Mouse (Mus musculus) frontal cortex, postnatal 14 days (tissue): ENCODE measurements around the gene Kcnh1.

Source experiments
- DNase-seq, 2 experiments: peaks; one replicate each; pipeline ENCODE4 v3.0.0; 2022; ENCODE audit warnings: low spot score in 2 of 2

Gene Kcnh1

DNA sequence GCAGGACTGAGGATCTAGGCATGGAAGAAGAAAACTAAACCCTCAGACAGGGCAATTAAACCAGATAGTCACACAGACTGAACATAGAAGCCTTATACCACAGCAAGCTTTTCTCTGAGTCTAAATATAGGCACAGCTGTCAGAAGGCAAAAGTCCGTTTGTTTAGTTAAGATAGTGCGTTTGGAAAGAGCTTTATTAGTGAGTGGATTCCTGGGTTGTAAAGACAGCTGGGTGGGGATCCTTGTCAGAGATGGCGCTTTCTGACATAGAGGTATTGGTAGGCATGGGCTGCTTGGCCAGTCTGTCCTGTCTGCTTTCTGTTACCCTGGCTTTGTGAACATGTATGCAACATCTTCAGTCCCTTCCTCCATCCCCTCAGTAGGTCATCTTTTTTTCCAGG lies 266.5 kb downstream of the Kcnh1 start:
- no peak for DNase-seq

DNA sequence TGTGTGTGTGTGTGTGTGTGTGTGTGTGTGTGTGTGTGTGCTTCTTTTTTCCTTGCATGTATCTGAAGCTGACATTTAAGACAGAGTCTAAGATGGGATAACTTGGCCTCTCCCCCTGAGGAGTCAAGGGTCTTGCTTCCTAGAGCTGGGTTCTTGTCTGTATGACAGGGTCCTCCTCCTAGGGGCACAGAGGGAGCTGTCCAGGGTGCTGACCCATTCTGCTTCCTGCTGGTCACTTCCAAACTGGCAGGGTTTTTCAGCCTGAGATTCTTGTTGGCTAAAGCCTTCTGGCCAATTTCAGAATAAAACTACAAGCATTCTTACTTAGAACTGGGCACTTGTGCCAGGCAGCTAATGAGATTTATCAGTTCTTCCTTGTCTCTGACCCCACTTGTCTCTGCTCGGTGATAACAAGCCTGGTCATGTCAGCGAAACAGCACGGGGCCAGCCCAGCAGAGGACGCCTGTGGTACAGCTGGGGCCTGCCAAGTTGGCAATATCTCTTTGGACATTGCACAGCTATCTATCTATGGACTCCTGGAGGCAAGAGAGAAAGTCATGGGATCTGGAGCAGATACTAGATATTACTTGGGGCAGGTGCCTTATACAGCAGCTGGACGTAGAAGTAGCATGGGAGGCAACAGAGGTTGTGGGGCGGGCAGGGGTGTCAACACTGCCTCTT lies 267.1 kb downstream of the Kcnh1 start:
- no peak for DNase-seq

DNA sequence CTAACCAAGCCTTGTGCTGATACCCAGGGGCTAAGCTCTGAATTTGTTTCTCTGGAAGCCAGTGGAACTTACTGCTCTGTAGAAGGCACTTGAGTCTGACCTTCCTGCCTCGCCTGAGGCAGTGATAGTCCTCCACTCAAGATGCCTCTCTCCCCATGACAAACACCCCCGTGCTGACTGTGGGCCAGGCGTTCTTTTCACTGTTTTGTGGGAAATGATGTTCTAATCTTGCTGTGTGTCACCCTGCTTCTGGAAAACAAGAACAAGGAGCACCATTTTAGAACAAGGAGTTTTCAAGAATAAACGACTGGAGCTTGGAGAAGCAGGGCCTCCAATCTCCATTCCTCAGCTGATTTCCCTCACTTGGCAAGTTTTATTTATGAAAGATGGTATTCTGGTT lies 273.2 kb downstream of the Kcnh1 start:
- no peak for DNase-seq

DNA sequence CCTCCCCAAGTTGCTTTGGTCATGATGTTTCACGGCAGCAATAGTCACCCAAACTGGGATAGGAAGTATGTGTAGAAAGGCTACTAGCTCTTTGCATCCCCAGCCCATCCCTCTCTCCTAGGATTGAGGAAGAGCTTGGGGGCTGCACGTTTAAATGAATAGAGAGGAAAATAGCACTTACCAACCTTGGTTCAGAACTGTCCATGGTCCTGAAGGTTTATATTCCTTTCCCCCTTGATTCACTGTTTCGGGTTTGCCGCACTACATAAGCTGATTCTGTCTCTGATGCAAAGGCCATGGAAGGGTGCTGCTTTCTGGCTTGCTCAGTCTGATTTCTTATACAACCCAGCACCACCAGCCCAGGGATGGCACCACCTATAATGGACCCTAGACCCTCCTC lies 281.8 kb downstream of the Kcnh1 start:
- no peak for DNase-seq

DNA sequence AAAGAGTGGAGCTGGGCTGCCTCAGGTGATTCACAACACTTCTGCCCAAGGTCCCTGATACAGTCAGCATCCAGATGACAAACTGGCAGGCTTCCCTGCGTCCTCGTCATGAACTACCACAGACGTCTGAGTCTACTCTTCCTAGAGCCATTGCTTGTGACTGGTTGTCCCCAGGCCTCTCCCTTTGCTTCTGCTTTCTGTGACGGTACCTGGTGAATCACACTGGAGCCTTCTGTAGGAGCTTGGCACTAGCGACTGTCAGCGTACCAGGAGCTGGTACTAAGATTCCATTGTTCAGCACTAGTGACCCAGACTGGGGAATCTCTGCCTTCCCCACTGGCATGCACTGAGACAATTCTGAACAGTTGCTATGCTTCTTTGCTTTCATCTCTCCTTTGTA lies 282.6 kb downstream of the Kcnh1 start:
- no peak for DNase-seq

DNA sequence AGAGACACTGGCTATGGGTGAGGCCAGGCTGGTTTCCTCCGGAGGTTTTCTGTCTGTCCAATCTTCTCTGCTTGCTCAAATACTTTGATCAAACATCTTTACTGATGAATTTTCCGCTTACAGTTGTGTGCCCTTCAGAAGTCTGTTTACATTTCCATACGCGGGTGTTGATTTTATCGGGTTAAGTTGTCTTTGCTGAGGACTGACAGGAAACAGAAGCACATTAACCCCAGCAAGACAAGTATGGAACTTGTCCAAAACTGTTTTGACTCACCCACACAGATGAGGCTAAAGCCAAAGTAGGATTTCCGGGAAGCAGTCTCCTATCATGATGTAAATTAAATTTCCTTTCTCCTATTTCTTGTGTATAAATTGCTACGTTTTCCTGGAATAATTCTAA lies 286.1 kb downstream of the Kcnh1 start:
- DNase-seq = no peak

DNA sequence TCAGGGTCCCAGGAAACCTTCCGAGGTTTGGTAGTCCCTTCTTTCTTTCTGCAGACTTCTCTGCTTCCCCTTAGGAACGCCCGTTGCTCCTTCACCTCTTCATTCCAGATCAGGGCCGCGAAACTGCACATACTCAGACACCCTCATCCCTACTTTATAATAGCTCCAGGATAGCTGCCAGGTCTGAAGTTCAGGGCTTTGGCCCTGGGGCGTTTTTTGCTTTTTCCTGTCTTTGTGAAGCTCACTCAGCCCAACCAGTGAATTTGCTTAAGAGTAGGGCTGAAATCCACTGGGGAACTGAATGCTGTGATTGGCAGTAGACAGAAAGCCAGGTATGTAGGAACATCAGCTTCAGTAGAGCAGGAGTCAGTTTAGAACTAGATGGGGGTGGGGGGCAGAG lies 287.0 kb downstream of the Kcnh1 start:
- DNase-seq = no peak

DNA sequence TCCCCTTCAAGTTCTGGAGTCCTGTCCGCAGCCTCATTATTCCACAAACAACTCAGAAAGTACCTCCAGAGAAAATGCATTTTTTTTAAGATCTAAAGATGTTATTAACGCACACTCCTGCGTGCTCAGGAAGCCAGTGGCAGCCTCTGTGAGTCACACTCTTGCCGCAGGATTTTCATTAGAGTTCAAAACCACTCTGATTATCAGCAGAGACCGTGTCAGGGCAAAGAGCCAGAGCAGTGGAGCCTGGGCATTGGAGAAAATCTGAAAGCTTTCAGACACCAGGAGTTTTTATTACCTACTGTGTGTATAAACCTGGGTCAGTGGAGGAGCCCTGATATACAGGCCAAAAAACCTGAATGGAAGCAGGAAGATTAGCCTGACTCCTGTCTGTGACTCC lies 287.6 kb downstream of the Kcnh1 start:
- DNase-seq = no peak

DNA sequence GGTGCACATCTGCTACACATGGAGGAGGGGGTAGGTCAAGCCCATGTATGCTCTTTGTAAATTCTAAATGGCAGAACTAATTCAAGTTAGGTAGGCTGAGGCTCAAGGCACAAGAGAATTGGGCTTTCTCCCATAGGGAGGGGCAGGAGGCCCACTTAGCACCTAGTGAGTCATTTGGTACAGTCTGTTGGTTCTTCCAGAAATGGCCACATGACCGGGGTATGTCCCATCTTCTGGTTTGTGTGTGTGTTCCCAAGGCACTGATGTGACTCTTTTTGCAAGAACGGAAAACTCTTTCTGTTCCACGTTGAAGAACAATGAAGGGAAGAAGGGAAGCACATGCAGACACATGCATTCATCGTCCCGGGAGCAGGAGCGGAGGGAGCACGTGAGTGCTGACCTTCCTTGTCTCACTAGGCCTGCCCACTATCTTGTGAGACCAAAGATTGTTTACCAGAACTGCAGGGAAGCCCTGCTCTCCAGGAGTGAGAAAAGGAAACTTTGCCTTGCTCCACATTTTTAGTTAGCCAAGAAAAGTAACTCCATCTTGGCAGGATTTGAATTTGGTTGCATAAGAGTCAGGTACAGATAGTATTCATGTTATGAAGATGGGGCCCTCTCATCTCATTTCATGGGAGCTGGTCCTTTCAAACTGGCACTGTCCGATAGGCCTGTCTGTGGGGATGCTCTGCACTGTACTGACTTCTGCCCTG lies 289.7 kb downstream of the Kcnh1 start:
- DNase-seq = no peak

DNA sequence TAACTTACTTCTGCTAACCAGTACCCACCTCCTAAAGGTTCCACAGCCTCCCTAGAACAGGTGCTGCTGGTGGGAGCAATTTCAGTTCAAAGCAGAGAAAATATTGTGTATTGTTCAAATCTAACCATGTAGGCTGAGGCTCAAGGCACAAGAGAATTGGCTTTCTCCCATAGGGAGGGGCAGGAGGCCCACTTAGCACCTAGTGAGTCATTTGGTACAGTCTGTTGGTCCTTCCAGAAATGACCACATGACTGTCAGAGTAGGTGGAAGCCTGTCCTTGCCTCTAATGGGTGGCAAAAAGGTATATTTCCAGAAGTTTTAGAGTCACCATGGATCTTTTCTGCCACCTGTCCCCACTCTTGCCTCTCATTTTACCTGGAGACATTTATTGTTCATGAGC lies 290.9 kb downstream of the Kcnh1 start:
- no peak for DNase-seq

DNA sequence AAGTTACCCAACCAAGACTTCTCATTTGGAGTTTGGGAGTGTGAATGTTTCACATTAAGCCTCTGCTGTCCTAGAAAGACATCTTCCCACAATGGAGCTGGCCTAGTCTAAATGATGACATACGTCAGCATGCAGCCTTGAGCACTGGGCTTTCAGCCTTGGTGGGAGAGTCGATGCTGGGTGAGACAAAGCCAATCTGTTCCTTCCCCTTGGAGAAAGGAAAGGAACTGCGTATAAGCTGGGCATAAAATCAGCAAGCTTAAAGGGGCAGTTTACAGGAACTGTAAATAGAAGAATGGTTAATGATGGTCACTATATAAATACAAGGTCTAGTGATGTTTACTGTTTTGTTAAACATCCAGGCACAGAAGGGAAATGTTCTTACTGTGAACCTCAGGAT lies 294.5 kb downstream of the Kcnh1 start:
- DNase-seq = no peak

DNA sequence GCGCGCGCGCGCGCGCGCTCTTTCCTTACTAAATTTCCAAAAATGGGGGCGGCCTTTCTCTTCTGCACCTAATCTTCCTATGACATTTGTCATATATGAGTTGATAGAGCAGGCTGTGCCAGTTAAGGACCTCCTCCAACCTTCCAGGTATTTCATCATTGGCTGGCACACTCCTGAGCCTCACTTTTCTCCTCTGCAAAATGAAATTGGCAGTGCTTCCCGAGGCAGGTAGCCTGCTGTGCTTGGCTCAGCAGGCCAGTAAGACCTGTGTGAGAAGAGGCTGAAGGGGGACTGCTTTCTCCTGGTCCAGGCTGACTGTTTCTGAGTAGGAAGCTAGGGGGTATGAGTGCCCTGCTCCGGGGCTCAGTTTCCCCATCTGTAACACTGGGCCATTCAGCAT lies 297.0 kb downstream of the Kcnh1 start:
- no peak for DNase-seq

DNA sequence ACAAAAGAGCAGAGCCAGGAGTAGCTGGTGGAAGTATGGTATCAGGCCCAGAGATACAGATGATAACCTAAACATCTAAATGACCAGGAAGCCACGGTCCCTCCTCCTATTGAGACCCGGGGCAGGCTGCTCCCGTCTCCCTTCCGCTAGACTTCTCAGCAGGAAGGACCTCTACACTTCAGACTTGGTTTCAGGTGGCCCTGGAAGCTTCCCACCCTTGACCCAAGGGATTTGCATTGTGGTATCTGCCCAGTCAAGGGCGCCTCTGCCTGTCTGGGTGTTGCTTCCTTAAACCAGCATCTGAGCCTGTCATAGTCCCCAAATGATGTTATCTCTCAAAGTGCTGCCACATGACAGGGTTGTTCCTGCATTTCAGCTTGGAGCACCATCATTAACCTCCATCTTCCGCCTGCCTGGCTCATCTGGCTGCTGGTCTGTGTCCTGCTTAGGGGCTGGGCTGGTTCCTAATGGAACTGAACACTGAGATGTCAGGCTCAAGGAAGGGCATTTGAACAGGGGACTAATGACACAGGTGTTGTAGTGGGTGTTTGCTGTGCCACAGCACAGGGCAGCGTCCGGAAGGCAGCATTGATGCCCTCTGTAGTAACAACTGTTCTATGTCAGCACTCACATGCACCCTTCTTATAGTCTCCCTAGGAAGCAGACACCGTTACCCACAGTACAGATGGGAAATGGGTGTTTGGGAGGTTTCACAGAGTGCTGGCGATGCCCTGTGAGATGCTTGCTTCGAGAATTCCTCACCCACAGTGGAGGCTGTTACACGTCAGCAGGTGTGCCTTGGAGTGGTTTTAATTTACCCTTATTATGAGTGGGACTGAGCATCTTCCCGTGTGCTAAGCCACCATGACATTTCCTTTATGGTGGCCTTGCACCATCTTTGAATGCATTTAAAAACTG lies 299.6 kb downstream of the Kcnh1 start:
- no peak for DNase-seq

DNA sequence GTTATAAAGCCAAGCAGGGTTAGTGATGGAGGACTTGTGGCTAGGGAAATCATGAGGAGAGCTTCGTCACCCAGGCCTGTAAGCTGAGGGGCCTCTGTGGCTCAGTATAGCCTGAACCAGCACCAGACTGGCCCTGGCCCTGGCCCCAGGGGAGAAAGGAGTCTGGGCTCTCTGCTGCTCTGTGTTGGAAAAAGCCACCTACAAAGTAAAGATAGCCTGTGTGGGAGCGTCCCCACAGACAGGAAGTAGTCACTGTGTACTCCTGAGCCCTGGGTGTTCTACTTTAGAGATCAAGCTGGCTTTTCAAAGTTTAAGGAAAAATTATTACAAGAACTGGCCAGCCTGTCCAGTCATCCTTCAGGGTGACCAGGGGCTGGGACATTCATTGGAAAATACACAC lies 306.9 kb downstream of the Kcnh1 start:
- no peak for DNase-seq

DNA sequence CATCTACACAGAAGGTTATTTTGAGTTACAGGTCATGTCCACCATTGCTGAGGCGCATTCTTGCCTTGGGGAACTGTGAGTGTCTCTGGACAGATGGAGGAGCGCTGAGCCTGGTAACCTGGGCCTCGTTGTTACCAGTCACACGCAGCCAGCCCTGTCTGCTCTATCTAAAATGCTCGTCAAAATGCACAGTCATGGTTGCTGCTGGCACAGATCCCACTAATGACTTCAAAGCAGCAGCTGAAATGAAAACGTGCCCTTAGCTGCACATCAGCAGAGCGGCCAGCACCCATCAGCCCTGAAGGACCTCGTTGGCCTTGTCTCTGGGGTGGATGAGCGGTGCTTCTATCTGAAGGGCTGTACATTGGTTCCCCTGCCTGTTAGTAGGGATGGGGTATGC lies 311.4 kb downstream of the Kcnh1 start:
- DNase-seq = no peak

DNA sequence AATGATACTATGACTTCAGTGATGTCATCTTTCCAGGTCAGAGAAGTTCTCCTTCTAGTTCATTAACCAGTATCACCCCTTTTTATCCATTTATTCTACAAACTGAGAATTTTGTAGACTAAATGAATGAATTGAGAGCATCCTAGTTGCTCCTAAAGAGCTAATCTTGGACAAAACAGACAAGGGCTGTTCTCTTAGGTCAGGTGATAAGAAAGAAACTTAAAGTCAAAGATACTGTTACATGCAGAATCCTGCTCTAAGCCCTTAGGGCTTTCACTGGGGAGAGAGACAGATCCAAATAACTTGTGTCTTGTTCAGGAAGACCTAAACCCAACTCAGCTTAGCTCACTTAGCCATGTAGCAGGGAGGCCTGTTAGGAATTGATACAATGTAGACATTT lies 312.3 kb downstream of the Kcnh1 start:
- DNase-seq = no peak

DNA sequence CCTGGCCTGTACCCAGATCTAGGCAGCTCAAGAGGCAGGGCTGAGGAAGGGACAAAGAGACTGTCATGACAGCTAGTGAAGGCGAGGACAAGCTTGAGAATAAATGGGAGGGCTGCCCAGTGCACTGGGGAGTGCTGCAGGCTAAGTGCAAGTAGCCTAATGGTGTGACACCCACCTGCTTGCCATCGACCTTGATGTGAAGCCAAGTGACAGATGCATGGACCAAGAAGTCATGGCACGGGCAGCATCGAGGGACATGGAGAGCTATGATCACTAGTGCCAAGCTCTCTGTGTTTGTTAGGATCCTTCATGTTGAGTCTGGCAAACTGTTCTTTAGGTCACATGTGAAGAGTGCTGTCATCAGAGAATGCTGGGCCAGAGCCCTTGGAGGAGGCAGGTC lies 313.1 kb downstream of the Kcnh1 start:
- DNase-seq = no peak

DNA sequence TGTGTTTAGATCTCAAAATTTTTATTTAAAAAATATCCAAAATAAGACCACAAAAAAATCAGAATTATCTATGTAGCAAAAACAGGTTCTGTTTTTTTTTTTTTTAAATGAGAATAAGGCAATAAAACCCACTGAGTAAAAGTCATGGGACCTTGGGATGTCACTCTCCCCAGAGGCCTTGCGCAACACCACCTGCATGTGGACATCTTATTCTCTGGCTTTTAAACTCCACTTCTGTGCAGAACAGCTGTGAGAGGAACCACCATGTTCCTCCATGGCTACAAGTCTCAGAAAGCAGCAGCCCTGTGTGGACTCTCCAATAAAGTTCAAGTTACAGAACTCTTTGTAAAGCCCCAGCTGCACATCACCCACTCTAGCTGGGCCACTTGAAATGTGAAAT lies 322.2 kb downstream of the Kcnh1 start:
- DNase-seq = no peak

DNA sequence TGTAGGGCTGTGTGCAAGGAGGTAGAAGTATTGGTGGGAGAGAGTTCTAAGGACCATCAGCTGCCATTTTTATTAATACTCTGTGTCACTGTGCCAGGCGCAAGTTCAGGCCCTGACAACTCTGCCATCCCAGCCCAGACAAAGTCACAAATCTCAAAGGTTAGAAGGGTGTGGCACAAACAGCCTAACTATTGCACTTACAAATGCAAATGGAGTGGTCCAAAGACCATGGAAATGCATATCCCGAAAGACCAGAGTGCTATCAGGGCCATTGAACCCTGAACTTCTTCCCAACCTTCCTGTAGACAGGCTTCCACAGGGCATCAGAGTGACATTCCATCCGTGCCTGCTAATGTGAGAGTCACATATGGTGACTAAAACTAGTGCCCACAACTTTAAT lies 324.8 kb downstream of the Kcnh1 start:
- DNase-seq = no peak

DNA sequence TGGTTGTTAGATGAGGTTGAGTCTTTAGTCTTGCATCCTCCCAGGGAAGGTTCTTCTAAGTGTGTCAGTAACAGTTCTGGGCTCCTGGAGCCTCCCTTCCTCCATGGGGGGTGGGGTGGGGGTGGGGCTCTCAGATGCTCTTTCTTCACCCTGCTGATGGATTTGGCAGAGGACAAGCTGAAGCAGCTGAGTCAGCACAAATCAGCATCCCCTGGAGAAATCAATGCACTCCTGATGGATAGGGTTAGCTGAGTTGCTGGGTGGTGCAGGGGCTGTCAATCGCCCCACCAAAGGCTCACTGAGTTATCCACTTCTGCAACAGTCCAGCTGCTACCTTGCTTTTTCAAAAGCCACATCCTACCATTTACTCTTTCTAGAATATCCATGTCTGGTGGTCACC lies 329.1 kb downstream of the Kcnh1 start:
- DNase-seq = no peak

DNA sequence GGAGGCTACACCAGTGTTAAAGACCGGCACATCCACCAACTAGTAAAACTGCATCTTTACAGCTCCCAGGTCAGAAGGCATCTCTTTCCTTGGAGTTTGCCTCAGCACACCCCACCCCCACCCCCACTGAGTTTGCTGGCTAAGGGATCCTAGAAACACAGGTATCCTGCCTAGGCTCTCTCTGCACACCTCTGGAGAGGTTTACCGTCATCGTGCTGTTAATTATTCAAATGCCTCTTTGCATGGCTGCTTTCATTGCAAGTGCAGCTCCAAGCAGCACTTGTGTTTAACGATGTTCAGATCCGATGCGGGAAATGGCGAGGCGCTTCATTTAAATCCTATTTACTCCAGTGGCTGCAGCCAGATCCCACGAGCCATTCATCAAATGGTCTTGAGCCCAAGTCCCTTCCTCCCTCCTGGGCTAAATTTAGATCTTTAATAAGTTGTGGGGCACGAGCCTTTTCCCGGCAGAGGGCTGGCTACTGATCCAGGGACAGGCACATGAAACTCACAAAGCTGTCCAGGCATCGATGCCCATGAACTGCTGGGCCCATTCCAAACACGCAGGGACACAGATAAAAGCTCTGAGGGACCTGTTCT lies 330.4 kb downstream of the Kcnh1 start:
- DNase-seq = no peak
